Mouse (Mus musculus) layer of hippocampus, postnatal 10 days (tissue): ENCODE results near the gene Ptpn13. TPM values are rescaled to one million over a fixed set of nuclear protein-coding genes. Genes with fewer than 3 reads are reported as not detected.

Experiments used
- DNase-seq, 2 experiments: peaks; one replicate each; pipeline ENCODE4 v3.0.0; 2021; ENCODE audit warnings: low spot score in 2 of 2
- total RNA-seq, 2 experiments: library from RNA; stranded (reverse); gene quantifications; 2 replicates each; pipeline ENCODE4 v1.2.3; 2021

The Ptpn13 gene
- total RNA-seq, 2 experiments from 2014 or later: 9.5 to 11.2 TPM

DNA sequence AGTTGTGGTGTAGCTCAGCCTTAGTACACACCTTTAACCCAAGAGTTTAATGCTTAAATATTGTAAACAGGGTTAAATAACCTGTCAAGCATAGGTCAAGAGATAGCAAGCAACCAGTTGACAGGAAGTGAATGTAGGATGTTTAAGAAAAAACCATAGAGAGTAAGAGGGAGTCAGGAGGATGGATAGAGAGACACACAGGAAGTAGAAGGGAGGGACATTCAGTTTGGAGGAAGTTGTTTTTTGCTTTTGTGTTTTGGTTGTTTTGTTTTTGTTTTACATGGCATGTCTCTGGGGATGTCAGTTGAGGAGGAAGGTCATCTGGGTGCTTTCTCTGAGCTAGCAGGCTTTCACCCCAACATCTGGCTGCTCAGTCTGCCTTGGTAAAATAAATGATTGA, 91.6 kb downstream of the Ptpn13 start:
- DNase-seq: no peak

GRCm38 (mm10) chr5:103517641-103518040, 92.6 kb downstream of the Ptpn13 start:
- DNase-seq: no peak

- DNase-seq: no peak
Observed at GRCm38 (mm10) chr5:103518797-103519468, 93.9 kb downstream of the Ptpn13 start.

DNA sequence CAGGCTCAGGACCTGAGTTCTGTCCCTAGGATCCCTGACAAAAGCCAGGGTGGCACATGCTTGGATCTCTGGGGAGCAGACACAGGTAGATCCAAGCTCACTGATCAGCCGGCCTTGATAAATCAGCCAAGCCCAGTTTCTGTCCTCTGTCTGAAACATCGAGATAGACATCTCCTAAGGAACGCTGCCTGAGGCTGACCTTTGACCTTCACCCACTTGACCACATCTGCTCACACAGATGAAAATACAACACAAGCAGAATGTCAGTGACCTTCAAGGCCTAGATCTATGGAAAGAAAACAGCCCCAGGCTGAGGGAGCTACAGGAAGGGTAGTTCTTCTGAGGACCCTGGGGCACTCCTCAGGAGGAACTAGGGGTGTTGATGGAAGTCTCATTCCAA, 97.4 kb downstream of the Ptpn13 start:
- no peak for DNase-seq

GRCm38 (mm10) chr5:103526668-103527436, 101.9 kb downstream of the Ptpn13 start:
- DNase-seq: no peak

DNA sequence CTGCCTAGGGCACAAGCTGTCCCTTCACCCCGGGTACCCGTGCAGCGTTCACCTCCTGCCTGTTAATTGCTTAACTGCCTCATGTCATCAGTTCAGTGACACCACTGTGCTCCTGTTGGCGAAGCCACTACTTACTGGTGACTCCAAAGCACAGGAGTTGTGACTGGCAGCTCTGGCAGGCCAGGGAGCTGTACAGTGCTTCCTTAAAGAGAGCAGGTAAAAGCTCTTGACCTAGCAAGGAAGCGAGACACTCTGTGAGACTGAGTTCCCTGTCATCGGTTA, 102.4 kb downstream of the Ptpn13 start:
- DNase-seq: no peak

GRCm38 (mm10) chr5:103530214-103530613, 105.2 kb downstream of the Ptpn13 start:
- no peak for DNase-seq

- DNase-seq: no peak
Observed at GRCm38 (mm10) chr5:103532841-103533390, 107.9 kb downstream of the Ptpn13 start.

GRCm38 (mm10) chr5:103534454-103534853, 109.5 kb downstream of the Ptpn13 start:
- DNase-seq: no peak

DNA sequence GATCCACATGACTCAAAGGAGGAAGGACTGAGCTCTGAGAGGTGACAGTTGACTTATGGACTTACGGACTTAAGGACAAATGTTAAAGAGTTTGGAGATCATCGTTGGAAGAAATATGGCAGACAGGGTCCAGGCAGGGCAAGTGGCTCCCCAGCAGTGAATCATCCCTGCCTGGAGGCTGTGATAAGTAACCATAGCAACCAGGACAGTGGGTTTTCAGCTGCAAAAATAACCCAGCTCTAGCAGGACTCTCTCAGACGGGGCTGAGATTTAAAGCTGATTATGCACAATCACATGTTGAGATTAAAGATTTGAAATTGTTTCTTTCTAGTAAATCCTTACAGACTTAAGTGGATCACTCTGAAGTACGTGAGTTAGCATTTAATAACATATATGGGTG, 112.4 kb downstream of the Ptpn13 start:
- DNase-seq: no peak

- no peak for DNase-seq
Observed at GRCm38 (mm10) chr5:103540612-103541011, 115.6 kb downstream of the Ptpn13 start.

DNA sequence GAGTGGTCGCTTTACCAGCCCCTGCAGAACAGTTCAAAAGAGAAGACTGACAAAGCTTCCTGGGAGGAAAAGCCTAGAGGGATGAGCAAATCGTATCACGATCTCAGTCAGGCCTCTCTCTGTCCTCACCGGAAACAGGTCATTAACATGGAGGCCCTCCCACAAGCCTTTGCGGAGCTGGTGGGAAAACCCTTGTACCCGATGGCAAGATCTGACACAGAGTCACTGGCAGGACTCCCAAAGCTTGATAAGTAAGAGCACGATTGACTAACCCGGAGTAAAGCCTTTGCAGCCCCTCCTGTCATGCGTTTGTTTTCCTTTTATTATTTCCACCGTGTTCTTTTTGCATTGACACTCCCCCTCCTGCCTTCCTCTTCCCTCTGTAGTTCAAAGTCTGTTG, 116.1 kb downstream of the Ptpn13 start:
- DNase-seq: peak; percentile 19 to 22

DNA sequence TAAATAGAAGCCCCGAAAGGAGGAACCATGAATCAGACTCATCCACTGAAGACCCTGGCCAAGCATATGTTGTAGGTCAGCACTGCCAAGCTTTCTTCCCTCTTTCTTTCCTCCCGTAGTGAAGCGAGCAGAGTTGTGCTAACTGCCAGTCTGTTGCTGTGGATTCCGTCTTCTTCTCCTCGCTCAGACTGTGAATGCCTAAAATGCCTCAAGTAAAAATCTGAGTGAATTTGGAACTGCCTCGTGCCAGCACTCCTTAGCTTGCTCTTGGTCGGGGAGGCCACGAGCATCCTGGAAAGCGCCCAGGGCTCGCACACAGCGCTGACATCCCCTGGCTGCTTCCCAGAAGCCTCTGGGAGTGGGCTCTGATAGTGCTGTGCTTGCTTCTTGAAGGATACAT, 116.5 kb downstream of the Ptpn13 start:
- DNase-seq: no peak

DNA sequence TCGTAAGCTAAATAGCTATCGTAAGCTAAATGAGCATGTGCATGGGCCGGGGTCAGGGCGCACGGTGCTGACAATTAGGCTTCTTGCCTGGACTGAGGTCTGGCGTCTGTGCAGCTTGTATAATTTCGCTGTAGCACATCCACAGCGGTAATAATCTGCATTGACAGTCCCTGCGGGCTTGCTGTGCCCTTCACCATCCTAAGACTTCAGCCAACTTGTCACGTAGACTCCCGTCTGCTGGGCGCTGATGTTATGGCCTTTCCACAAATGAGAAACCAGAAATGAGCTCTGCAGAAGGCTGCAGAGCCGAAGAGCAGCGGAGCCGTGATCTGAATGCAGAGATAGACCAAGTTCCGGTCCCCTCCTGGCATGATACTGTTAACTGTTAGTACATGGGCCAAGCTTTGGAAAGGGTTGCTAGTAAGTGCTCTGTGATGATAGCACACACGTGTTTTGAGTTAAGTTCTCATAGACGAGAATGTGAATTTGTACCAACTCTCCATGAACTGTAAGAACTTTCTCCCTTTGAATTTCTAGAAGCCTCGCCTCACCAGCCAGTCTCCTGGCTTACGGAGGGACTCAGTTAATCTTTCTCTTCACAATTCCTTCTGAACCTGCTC, 120.5 kb downstream of the Ptpn13 start:
- no peak for DNase-seq

DNA sequence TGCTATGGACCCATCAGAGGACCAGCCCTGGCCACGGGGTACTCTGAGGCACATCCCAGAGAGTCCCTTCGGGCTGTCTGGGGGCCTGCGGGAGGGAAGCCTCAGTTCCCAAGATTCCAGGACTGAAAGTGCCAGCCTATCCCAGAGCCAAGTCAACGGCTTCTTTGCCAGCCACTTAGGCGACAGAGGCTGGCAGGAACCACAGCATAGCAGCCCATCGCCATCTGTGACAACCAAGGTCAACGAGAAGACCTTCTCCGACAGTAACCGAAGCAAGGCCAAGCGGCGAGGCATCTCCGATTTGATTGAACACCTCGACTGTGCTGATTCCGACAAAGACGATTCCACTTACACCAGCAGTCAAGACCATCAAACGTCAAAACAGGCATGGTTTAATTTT, 129.8 kb downstream of the Ptpn13 start:
- DNase-seq: peak in 1 of 2 experiments; percentile 29

GRCm38 (mm10) chr5:103560546-103560945, 135.6 kb downstream of the Ptpn13 start:
- DNase-seq: no peak

DNA sequence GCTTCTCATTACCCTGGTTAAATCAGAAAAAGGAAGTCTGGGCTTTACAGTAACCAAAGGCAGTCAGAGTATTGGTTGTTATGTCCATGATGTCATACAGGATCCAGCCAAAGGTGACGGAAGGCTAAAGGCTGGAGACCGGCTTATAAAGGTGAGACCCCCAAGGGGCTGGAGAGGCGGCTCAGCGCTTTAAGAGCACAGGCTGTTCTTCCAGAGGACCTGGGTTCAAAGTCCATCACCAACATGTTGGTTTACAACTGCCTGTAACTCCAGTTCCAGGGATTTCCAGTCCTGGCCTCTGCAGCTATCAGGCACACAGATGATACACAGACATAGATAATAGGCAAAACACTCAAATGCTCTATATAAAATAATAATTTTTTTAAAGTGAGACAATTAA, 143.0 kb downstream of the Ptpn13 start:
- no peak for DNase-seq

GRCm38 (mm10) chr5:103569446-103569845, 144.5 kb downstream of the Ptpn13 start:
- no peak for DNase-seq

DNA sequence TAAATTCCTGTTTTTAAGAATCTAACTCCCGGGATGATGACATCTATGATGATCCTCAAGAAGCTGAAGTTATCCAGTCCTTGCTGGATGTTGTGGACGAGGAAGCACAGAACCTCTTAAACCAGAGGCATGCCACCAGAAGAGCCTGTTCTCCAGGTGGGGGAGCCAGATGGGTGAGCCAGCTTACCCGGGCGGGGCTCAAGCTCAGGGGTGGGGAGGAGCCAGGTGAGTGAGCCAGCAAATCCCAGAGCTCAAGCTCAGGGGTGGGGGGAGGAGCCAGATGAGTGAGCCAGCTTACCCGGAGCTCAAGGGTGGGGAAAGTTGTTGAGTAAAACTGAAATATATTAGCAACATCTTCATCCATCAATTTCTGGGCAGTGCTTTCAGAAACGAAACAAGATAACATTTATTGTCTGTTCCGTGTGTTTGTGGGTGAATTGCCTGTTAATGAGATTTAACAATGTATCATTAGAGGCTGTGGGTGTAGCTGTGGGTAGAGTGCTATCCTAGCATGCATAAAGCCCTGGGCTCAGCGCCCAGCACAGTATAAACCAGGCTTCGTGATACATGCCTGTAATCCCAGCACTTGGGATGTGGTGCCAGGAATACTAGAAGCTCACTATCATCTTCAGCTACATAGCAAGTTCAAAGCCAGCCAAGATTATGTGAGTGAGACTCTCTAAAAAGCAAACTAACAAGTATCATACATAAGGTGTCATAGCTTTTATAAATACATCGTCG, 154.9 kb downstream of the Ptpn13 start:
- no peak for DNase-seq

- DNase-seq: no peak
Observed at GRCm38 (mm10) chr5:103587219-103587618, 162.2 kb downstream of the Ptpn13 start.

GRCm38 (mm10) chr5:103591846-103592245, 166.9 kb downstream of the Ptpn13 start:
- DNase-seq: no peak

DNA sequence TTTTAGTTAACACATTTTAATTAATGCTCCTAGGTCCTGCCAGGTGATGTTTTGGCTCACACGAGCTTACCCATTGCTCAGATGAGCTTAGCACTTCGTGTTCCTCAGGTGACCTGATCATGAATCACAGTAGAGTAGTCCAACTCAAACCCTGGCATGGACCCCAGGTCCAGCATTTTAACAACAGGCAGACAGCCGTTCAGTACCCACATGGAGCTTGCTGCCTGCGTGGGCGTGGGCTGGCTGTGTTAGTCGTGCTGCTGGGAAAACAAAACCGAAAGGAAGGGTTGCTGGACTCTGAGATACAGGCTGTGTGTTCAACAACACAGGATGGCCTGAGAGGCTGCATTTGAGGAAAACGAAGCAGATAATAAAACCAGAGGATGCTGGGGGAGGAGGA, 167.7 kb downstream of the Ptpn13 start:
- DNase-seq: peak; percentile 15 to 30
